Mouse (Mus musculus) brain, embryonic 14.5 days (tissue): ENCODE measurements around the gene Cavin2.

Experiments
- CTCF ChIP-seq: fragments of 200-500 bp; IDR thresholded peaks from 2 replicates; pipeline ENCODE4 v1.5.1; 2012; ENCODE audit warnings: inconsistent platforms, mild to moderate bottlenecking, moderate library complexity, borderline replicate concordance; ENCODE audit not compliant: insufficient read depth, insufficient read length; ENCODE audit errors: extremely low read depth
- POLR2A ChIP-seq: fragments of 200-500 bp; IDR thresholded peaks from 2 replicates; pipeline ENCODE4 v1.6.1; 2012; ENCODE audit warnings: mild to moderate bottlenecking, inconsistent platforms, borderline replicate concordance; ENCODE audit not compliant: poor library complexity, insufficient read depth, insufficient read length, severe bottlenecking; ENCODE audit errors: extremely low read depth

DNA sequence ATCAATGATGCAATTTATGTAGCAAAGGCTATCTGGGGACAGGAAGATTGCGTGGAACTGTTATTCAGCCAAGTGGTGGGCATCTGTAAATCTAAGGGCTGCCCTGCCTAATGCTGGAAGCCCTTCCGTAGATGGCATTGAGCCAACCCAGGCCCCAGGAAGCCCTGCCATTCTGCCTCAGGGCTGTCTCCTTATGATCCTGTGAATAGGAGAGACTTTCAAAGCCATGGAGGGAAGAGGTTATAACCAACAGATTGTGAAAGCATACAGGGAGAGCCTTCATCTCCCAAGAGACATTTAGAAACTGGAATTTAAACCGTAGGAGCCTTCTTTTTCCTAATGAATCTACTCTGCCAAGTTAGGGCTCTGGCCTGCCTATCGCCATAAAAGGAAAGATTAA, 1.7 kb downstream of the Cavin2 start:
- TF ChIP-seq CTCF (no peak), POLR2A (no peak)
